Mouse (Mus musculus): Measurements from ENCODE around the gene Amotl1.

Gene Amotl1

DNA sequence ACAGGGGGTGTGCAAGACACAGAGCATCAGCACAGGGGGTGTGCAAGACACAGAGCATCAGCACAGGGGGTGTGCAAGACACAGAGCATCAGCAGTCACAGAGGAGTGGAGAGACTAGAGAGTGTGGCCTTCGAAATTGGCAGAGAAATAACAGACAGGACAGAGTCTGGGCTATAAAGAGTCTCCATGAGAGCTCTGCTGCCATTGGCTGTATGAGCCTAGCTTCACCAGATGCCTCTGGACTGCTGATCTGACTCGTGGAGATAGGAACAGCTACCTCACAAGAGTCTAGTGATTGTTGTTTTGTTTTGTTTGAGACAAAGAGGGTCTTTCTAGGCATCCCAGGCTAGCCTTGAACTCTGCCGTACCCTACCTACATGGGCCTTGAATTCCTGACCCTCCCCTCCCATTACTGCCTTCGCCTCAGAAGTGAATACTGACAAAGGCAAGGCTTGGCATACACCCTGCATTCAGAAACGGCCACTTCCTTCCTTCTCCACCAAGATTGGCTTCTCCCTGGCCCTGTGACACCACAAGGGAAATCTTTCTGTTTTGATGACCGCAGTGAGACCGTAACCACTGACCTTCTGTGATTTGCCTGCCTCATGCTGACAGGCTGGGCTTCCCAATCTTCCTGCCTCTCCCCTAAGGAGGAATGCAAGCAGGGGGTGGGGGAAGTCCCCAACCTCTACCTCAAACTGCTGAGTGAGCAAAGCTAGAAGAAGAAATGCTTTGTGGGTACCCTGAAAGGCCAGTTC lies 3.4 kb downstream of the Amotl1 start:
- peak; percentile 66 for DNase-seq

DNA sequence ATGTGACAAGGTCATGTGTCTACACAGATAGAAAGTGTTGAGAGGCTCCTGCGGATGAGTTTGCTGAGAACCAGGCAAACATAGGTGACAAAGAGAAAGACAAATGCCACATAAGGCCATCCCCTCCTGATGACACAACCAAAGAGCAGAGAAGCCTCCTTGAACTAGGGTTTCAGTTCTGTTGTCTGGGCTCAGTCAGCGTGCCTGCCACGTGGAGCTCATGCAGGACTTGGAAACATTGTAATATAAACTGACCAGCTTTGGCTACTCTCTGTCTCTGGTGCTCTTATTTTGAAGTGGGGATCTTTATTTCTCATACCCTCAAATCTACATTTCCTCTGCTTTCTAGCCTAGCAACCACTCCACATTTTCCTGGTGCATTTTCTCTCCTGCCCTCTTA lies 8.6 kb downstream of the Amotl1 start:
- DNase-seq, result no peak

DNA sequence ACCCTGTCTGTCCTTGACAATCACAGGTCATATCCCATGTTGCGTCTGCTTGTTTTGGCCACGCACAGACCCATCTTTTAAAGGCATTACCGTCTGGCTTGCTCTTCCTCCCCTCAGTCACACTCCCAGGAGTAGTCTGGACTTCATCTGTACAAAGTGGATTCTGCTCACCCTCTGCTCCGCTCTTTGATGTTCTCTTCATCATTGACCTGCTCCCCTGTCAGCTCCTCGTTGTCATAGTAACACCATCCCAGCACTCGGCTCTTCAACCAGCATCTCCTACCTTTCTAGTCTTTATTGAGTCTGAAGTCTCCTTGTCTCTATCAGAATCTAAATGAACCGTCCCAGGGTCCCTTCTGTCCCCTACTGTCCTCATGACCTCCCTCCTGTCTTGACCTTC lies 9.3 kb downstream of the Amotl1 start:
- DNase-seq, result no peak

DNA sequence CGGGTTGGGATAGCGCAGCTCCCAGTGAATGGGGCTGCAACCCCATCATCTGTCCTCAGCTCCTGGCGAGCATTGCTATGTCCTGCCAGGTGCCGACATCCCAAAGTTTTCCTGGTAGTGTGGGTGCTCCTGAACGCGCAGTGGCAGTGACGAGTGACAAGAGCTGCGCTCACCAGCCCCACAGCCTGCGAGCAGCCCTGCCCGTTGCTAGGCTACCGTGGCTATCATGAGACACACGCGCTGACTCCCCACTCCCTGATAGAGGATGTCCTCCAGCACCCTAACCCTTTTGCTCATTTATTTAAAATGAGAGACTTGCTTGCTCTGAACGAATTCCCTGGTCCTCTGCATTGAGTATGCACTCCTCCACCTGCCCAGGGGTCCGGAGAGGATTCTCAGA lies 10.7 kb downstream of the Amotl1 start:
- no peak for DNase-seq

DNA sequence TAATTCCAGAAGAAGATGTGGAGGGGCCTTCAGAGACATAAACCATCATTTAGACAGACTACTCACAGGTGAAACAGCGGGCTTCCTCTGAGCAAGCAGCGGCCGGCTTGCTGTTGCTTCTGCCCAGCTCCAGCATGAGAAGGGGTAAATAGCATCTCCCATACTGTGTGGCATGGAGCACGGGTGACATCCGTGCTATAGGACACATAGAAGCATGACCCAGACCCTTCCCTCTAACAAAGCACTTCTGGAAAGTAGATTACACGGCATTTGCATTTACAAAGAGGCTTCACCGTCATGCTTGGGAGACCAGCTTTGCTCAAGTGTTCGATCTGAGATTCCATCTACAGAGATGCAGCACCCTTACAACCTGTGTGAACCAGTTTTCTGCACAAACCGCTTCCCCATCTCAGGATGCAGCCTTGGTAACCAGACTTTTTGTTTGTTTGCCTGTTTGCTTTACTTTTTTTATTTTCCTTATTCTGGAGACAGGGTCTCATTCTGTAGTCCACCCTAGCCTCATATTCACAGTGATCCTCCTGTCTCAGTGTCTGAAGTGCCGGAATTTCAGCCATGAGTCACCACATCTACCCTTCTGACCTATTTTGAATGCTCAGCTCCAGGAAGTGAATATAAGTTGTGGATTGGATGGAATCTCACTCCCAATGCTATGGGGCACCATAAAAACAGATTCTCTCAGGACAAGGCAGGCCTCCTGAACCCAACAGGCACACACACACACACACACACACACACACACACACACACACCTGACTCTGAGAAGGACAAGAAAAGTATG lies 12.3 kb downstream of the Amotl1 start:
- DNase-seq, result no peak

DNA sequence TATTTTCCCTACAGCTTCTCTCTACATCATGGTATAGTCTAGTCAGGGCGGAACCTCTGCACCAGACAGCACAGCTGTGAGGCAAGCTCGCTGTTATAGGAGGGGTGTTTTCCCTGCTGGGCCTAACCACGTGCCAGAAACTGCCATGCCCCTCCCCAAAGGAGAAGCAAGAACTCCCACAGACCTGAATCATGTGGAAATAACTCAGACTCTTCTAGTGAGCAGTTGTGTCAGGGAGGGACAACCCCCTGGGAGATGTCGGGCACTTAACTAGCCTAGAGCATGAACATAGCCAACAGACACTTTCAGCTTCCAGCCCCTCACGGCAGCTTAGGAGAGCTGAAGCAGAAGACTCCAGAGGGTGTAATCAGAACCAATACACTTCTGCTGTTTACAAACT lies 13.1 kb downstream of the Amotl1 start:
- DNase-seq, result no peak

DNA sequence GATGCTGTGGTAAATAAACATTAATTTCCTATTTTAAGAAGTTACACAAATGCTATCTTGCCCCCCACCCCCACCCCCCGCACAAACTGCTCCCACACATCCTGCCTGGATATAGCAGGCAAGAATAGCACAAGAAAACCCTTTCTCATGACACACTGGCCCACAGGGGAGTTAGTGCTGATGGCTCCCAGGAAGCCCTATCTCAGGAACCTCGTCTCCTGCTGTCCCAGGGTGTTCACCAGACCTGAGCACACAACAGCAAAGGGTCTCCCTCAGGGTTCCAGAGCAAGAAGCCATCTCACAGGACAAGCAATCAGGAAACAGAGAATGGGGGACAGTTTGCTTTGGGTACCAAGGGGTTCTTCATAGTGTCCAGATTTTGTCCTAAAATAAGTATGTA lies 17.3 kb downstream of the Amotl1 start:
- DNase-seq, result no peak

DNA sequence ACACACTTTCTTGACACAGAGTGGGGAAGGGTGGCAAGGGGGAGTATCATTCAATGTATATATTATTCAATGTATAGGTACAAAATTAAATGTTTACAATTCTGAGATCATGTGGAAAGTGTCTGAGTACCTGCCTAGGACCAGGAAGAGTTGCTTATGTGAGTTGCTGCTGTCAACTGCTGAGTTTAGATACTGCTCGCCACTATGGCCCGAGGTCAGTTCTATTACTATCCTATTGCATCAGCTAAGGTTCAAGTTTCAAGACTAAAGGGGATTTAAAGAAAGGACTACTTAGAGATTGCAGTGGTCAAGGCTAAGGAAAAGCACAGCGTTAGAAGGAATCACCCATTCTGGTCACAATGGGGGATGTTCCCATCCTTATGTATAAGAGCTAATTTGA lies 18.9 kb downstream of the Amotl1 start:
- DNase-seq, result no peak

DNA sequence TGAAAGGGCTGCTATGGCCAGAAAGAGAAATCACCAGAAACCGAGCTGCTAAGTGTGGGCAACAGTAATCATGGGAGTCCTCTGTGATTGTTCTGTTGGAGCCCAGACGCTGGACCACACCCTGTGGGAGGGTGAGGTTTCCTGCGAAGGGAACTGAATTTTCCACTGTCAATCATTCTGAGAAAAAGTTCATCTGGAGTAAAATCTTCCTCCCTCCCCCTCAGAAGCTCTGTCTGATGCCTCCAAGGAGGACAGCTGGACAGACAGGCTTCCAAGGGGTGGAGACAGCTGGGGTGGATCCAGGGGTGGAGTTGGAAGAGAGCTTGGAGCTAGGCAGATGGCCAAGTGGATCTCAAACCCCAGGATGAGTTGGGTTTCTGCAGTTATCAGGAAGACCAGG lies 19.8 kb downstream of the Amotl1 start:
- peak; percentile 64 for DNase-seq

DNA sequence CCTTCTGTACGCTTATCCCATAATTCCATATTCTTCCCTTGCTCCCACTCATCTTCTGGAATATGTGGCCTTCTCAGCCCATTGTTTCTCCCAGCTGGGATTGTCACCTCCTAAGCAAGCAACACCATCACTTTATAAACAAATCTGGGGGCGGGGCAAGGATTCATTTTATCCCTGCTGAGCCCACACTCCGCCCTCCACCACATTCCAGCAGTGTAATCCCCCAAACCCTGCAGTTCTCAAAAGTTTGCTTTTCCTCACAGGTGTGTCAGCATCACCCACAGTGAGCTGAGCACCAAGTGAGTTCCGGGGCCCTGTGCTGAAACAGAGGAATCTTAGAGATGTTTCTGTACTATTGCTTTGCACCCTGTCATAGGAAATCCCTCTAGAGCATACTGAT lies 20.9 kb downstream of the Amotl1 start:
- no peak for DNase-seq

DNA sequence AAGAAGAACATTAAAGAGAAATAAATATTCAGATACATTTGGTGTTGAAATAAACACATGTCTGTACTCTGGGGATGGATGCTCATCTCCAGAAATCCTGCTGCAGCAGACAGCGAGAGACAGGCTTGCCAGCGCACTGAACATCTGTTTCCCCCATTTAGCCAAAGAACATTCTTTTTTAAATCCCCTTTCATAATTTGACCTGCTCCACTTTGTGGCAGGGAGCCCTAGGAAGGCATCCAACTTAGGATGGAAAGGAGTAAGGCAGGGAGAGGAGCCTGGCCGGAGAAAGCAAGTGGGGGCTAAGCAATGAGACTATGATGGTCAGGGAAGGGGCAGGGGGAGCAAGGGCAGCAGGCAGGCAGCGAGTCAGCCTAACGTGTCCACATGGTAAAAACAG lies 21.6 kb downstream of the Amotl1 start:
- DNase-seq, result no peak

DNA sequence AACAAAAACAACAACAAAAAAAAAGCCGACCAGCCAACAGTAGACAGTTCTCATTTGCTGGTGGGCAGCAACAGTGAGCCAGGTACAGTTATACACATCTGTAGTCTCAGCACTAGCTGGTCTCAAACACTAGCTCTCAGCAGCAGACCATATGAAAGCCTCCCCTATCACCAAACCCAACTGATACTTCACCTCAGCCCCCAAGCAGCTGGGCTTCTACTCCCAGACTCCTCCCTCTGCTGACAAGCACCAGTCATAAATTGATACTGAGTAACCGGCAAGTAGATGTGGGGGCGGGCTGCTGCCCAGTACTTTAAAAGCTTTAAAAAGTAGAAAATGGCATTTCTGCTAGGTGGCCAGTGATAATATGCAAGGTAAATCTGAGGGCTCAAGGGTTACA lies 22.0 kb downstream of the Amotl1 start:
- no peak for DNase-seq

DNA sequence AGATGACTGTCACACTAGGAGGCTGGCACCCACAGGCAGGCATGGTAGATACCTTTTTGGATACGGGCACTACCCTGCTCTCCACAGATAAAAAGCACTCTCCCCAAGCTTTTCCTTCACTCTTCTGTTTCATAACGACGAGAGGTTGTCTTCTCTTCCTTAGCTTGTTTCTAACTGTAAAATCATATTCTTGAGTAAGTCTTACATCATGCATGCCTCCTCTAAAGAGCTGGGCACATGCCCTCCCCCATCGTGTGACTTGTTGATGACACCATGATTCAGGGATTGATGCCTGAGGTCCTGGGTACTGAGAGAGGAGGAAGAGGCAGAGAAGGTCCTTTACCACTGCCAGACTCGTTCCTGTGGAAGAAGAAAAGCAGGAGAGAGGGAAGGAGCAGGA lies 24.7 kb downstream of the Amotl1 start:
- DNase-seq, result no peak

DNA sequence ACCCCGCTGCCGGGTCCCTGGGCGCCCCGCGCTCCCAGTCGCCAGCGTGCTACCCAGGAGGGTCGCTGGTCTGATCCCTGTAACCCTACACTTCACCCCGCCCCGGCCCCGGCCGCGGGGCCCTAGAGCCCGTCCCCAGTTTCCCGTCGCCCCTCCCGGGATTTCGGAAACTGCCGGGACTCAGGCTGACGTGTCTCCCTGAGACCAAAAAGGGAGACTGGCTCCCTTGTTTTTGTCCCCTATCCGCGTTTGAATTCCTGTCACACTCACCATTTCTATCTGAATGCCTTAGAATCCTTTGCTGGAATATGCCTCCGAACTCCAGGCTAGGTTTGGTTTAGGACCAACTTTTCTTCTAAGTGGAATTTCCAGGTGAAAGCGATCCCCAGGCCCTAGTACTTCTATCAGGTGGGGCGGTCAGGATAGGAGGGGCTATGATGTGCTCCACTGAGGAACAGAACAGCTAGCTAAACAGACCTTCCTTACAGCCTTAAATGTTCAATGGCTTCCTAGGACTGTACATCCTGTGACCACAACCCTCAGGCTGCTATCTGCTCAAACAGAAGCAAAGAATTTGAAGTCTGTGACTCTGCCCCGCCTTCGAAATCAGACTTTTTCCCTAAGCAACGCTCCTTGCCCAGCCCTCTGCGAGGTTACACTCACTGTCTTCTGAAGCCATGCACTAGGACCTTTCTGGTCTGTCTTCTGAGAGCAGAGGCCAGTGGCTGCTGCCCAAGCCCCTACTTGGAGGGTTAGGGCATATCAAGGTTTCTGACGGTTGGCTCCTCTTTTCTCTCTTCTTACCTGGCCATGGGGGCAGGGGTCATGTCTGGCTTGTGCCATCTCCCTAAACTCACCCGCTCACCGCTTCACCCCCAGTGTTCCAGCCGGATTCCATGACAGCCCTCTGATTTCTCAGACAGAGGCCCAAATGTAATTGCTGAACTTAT lies 29.6 kb downstream of the Amotl1 start:
- DNase-seq, result peak; percentile 82

DNA sequence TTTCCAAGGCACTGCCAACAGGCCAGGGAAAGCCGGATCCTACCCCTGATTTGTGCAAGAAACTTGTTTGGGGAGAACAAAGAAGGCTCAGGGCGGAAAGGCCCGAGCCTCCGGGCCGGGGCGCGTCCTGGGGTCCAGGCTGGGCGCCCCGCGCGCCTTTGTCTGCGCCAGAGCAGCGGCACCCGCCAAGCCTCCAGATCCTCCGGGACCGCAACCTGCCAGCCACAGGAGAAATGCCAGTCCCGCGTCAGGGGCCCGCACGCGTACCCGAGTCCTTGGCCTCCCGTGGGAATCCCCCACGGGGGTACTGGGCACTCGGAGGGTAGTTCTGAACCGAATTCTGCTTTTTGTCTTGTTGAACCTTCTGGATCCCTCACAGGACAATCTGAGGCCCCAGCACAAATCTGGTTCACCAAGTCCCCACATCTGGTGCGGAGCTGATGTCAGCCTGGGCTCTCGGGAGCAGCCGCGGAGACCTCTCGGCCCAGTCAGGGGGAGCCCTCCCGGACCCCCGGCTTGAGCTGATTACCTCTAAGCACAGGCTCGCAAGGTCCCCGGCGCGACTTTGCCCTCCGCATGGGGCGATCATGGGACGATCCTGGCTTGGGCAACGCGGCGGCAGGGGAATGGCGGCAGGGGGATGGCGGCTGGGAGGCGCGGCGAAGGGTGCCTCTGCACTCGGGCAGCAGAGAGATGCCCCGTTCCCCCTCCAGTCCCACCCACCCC lies 30.5 kb downstream of the Amotl1 start:
- peak; percentile 70 for DNase-seq

DNA sequence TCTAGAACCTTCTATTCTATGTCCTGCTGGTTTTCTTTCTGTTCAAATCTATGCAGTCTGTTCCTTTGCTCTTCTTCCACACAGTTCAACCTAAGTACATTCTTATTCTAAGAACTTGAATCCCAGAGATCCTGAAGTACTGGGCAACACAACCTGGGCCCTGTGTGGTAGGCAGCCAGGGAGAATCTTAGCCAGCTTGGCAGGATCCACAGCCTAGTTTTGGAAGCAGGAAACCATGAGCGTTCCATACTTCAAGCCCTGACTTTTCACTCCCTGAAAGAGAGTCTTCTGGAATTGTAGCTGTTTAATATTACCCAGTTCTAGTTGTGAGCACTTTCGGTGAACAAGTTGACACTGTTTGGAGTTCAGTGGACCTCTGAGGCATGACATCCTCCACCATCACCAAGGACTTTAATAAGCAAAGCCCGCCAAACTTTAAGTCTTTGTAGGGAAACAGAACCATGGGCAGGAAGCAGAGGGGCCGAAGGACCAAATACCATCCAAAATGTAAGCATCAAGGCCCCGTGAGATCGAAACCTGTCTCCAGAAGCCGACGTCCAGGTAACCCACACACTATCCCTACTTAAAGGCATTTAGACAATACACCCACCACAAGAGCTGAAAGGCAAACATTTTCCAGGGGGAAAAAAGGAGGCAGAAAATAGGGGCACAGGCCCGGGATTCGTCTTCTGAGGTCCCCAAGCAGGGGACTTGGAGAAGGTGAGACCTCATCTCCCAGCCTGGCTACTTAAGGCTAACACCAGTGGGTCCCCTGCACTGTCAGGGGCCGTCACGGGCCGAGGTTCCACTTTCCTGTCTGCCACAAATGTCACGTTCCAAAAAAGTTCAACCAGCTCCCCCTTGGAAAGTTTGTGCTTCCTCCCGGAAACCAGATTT lies 31.3 kb downstream of the Amotl1 start:
- DNase-seq, result peak; percentile 64

DNA sequence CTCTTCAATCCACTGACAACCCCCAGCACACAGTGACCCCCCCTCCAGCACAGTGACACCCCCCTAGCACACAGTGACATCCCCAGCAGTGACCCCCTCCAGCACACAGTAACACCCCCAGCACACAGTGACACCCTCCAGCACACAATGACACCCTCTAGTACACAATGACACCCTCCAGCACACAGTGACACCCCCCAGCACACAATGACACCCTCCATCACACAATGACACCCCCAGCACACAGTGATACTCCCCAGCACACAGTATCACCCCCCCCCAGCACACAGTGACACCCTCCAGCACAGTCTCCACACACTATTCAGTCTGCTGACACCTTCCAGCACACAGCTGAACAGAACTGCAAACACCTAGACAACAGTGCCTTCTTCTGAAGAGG lies 32.3 kb downstream of the Amotl1 start:
- no peak for DNase-seq

DNA sequence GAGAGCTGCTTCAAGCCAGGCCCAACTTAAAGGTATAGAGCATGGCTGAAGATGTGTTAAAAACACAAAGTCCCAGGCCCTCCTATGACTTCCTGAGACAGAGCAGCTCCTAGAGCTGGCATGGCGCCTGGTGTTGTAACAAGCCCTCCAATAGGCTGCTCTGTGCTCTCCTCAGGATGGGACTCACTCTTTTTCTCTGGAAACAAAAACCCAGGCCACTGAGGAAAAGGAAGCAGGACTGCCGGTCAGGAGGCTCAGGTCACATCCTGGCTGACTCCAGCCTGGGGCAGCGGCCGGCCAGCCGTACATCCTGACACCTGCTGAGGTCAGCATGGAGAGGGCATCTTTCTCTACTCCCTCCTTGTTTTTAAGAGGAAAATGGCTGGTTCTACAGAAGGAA lies 36.3 kb downstream of the Amotl1 start:
- peak; percentile 78 for DNase-seq

DNA sequence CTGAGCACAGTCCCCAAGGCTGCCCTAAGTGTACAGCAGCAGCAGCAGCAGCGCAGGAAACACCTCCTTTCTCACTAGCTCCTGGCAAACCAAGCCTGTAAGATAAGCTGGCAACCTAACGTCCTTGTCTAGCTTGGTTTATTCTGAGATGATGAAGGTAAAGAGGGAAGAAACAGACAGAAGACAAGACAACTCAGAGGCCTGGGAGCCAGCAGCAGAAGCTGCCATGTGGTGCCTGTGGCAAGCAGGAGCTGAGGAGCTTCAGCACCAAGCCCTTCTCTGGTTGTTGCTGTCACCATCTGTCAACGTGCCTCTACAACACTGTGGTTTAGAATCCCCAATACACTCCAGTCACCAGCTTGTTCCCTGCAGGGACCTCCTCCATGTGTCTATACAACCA lies 37.4 kb downstream of the Amotl1 start:
- DNase-seq, result no peak

DNA sequence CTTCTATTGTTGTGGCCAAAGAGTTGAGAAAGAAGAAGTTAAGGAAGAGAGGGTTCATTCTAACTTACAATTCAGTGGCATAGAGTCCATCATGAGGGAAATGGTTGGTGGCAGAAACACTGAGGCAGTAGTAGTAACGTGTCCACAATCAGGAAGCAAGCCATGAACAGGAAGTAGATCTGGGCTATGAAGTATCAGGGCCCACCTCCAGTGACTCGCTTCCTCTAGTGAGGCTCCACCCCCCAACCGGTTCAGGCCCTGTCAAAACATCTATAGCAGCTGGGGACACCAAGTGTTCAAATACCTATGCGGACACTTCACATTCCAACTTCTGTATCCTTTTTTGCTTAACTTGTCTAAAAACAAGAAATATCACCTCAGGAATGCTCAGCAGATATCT lies 38.9 kb downstream of the Amotl1 start:
- no peak for DNase-seq

DNA sequence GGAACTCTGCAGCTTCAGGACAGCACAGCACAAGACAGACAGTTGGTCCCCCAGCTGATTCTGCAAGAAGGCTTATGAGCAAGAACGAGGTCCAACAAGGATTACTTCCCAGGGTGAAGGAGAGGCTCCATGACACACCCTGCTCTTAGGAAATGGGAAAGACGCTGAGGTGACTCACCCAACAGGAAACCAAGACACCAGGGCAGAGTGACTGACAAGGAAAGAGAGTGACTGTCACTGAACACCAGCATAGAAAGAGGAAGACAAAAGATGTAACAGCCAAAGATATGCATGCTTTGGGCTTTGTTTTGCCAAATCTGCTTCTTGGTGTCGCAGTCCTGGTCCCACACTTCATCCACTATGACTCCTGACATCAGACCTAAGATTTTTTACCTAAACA lies 40.5 kb downstream of the Amotl1 start:
- DNase-seq, result no peak

DNA sequence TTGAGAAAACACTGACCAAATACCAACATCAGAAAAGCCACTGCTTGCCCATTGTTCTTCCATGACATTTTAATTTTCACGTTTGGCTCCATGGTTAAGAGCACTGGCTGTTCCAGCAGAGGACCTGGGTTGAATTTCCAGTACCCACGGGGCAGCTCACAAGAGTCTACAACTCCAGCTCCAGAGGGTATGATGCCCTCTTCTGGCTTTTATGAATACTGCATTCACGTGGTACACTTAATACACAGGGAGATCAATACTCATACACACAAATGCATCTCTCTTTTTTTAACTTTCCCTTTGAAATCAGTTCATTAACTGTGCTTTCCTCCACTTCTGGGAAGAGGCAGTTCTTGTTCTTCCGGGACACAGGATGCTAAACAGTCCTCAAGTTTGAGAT lies 41.4 kb downstream of the Amotl1 start:
- DNase-seq, result no peak
